Mouse (Mus musculus) pancreas, adult 10 weeks (tissue): ENCODE data around the gene Foxe3. TPM values are rescaled to one million over a fixed set of nuclear protein-coding genes. Genes with fewer than 3 reads are reported as not detected.

Source experiments
- polyA plus RNA-seq: library from polyadenylated mRNA; stranded (reverse); fragments of 350-450 nt; fragmentation: Illumina TruSeq; extraction: RNeasy Lipid Tissue Mini Kit (QIAGEN cat#74804); gene quantifications from one replicate; pipeline ENCODE4 v1.2.3, GENCODE M21; 2015; ENCODE audit warnings: low read depth, low replicate concordance; ENCODE audit not compliant: insufficient read depth

Gene Foxe3
- polyA plus RNA-seq, result not detected

DNA sequence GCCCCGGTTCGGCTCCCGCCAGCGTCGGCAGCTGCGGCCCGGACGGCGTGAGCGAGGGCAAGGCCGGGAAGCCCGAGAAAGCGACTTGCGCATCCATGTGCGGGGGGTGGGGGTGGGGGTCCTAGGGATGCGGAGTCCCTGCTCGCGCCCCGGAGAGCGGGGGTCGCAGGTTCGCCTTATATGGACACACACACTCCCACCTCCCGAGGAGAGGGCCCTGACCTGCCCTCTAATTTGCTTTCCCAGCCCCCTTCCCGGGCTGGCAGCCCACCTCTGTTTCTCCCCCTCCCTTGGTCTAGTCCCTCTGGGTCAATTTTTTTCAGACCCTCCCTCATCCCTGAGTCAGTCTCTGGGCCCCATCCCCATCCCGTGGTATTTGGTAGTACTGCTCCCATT lies at the start of gene Foxe3:
Foxe3 (minus strand) TSS at position 97 of the 396 bp plus-strand sequence.

DNA sequence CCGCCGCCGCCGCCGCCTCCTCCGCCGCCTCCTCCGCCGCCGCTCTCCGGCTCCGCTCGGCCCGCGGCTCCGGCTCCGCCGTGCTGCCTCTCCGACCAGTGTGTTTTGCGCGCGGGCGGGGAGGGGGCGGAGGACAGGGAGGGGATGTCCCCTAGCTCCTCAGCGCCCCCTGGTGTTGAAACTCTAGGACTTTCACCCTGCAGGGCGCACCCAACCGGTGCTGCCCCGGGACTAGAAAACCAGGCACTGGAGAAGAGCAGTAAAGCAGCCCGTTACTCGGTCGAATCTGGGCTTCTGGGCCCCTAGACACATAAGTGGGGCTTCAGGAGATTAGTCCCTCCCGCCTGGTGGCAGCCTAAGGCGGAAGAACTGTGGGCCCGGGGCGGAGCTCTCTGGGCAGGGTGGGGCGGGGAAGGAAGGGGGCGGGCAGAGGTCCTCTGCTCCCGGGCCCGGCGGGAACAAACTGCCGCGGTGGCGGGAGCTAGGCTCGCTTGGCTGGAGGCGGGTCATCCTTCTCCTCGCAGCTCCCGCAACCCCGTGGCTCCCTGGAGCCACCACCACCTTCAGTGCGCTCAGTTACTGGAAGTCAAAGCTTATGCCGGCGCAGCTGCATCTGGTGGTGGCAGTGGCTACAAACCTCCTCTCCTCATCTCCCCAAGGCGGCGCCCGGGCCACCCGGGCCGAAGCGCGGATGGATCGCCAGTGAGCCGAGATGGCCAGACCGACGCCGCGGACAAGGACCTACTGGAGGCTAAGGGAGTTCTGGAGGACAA lies 16.8 kb downstream of the Foxe3 start, which contains the start of gene Foxd2:
Foxd2 (minus strand) TSS at position 45 of the 773 bp plus-strand sequence.

Other genes with a start within 250 kb of the Foxe3 start
- not detected for gene Gm12830, start 104.3 kb downstream of the Foxe3 start, polyA plus RNA-seq
- not detected for gene Foxd2, start 17.1 kb downstream of the Foxe3 start, polyA plus RNA-seq
- gene Cmpk1, start 61.2 kb upstream of the Foxe3 start, polyA plus RNA-seq, result 9.2 TPM
- not detected for gene Stil, start 74.1 kb upstream of the Foxe3 start, polyA plus RNA-seq
- 1.3 TPM for gene Tal1, start 130.4 kb upstream of the Foxe3 start, polyA plus RNA-seq
- gene Pdzk1ip1, start 162.7 kb upstream of the Foxe3 start, polyA plus RNA-seq, result 18.4 TPM
- not detected for gene Cyp4x1, start 208.3 kb upstream of the Foxe3 start, polyA plus RNA-seq